Mouse (Mus musculus): ENCODE measurements around the gene Syde2. TPM values are rescaled to one million over a fixed set of nuclear protein-coding genes. Genes with fewer than 3 reads are reported as not detected.
A peak's percentile ranks its signal among the peaks of the same experiment; 100 is the strongest.

Gene Syde2
- total RNA-seq, 2 experiments from 2014 or later, result 18.1 to 21.5 TPM

DNA sequence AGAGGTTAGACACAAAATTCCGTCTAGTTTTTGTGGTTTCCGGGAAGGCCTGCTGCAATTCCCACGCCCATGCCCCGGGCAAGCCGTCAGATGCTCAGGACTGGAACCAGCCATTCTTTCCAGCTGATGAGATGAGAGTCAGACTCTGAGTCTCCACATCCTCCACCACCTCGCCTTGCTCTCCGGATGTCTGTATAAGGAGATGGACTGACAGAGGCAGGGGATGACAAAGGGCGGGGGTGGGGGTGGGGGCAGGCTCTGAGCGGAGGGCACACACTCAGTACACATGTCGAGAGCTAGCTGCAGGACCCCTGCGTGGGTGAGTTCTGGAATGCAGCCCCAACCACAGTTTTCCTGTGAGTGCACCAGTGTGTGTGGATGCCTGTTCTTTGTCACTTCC, 57.3 kb downstream of the Syde2 start:
- DNase-seq (ENCODE audit: low spot score), result peak; percentile 16
- intact Hi-C loops (cut with DNase I), result no loop called here

DNA sequence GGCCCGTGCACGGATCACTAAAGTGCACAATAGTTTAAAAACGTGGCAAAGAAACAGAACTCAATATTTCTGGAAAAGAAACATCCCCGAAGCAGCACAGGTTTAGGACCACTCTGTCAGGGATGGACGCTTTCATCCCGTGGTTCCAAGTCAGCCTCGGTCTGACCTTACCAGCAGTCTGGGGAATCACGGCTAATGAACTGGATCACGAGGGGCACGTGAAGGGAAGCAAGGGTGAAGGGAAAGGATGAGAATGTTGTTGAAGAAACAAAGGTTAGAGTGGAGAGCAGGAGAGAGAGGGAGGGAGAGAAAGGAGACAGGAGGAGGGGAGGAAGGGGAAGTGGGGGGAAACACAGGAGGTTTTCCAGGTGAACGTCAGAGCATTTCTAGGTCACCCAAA, 58.4 kb downstream of the Syde2 start:
- intact Hi-C loops (cut with DNase I), result no loop called here
- no peak for DNase-seq (ENCODE audit: low spot score)

GRCm38 (mm10) chr3:146047704-146048207, 60.1 kb downstream of the Syde2 start:
- intact Hi-C loops (cut with DNase I), result no loop called here
- peak; percentile 19 for DNase-seq (ENCODE audit: low spot score)

DNA sequence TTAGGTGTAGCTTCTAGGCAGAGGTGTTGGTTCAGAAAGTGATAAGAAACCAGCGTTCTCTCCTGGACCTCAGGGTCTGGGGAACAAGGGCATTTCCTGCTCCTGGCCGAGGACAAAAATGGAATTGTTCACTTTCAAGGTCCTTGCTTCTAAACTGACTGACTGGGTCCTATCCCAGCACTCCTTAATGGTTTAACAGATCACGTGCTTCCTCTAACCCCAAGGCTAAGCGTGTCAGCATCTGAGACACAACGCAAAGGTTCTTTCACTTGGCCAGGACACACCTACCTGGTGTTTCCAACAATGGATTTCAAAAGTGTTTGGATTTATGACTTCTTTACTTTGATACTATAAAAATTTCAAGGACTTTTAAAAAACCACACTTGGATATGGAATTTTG, 62.3 kb downstream of the Syde2 start:
- intact Hi-C loops (cut with DNase I), result loop anchor here (5.0 kb wide), 1 partner anchor 98 kb away; no protein-coding TSS in a partner anchor

GRCm38 (mm10) chr3:146051277-146052007, 63.8 kb downstream of the Syde2 start:
- DNase-seq (ENCODE audit: low spot score), result no peak
- intact Hi-C loops (cut with DNase I), result loop anchor here (5.0 kb wide), 1 partner anchor 99 kb away; no protein-coding TSS in a partner anchor

More for the DNA sequence above, 62.3 kb downstream of the Syde2 start:
- no peak for DNase-seq (ENCODE audit: low spot score)

DNA sequence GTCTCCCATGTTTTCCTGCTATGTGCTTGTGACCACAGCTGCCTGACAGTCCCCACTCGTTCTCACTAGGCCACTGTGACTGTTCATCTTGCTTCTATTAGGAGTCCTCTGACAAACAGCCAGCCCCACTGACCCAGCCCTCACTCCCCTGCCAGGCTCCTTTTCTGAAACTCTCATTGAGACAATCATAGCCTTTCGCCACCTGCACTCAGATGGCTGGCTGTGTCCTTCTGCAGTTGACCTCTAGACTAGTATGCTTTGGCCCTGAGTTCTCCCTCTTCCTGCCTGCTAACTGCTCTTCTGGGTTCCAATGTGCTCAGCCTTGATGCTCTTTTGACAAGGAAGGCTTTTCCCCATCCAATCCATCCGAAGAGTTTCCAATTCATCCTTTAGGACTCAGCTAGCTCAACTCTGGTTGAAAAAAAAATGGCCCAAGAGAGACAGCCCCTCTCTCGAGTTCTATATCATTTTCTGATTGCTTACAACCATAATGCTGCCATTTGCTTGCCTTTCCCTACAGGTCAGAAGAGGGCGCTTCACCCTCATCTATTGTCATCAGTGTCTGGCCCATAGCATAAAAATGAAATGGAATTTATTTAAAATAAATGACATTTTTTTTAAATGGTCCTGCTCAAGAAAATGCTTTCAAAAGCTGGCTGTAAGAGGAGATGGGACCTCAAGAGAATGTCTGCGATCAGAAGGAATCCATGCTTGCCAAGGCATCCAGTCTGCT, 65.6 kb downstream of the Syde2 start:
- DNase-seq (ENCODE audit: low spot score), result no peak
- intact Hi-C loops (cut with DNase I), result loop anchor here (5.0 kb wide), 1 partner anchor 101 kb away; no protein-coding TSS in a partner anchor

DNA sequence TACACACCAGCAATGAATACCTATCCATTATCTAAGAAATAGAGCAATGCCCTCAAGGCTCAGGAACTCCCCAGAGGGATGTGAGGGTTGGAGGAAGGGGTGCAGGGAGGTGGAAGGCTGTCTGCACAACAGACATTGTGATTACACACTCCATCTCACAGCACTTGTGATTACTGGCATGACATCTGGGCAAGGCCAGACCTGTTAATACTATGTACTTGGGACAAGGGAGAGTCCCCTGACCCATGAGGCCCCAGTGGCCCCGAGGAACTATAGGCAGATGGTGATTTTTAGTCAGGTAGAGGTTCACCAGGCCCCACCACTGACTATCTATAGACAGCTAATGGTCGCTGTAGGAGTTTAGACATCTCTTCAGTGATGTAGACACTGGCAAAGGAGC, 66.2 kb downstream of the Syde2 start:
- intact Hi-C loops (cut with DNase I), result loop anchor here (5.0 kb wide), 1 partner anchor 102 kb away; no protein-coding TSS in a partner anchor
- DNase-seq (ENCODE audit: low spot score), result no peak

GRCm38 (mm10) chr3:146057131-146057530, 69.5 kb downstream of the Syde2 start:
- intact Hi-C loops (cut with DNase I), result no loop called here
- no peak for DNase-seq (ENCODE audit: low spot score)

- DNase-seq (ENCODE audit: low spot score), result no peak
- intact Hi-C loops (cut with DNase I), result loop anchor here (1.0 kb wide), 1 partner anchor 120 kb away; no protein-coding TSS in a partner anchor
Observed at GRCm38 (mm10) chr3:146058263-146058662, 70.6 kb downstream of the Syde2 start.

- intact Hi-C loops (cut with DNase I), result no loop called here
- no peak for DNase-seq (ENCODE audit: low spot score)
Observed at GRCm38 (mm10) chr3:146059356-146059926, 71.8 kb downstream of the Syde2 start.

GRCm38 (mm10) chr3:146063146-146063545, 75.5 kb downstream of the Syde2 start:
- intact Hi-C loops (cut with DNase I), result no loop called here
- DNase-seq (ENCODE audit: low spot score), result no peak

DNA sequence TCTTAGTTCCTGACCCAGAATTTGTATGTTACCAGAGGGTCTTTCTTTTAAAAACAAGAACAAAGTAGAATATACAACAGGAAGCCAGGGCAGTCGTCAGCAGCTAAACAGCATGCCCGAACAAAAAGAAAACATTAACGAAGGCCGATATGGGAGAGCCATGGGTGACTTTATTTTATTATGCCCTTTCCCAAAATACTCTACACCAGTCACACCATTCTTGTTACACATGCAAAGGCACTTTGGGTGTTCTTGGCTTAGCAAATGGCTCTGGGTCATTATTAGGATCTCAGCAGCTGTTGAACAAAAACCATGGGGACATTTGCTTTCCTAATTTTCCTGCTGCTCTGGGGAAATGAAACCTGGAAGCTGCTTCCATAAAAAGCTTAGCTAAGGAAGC, 81.6 kb downstream of the Syde2 start:
- intact Hi-C loops (cut with DNase I), result no loop called here
- DNase-seq (ENCODE audit: low spot score), result no peak

Other genes with a start within 250 kb of the Syde2 start
- gene Ddah1, start 229.2 kb upstream of the Syde2 start, total RNA-seq (2021), result 1 to 10 TPM; 8.6 to 9.6 TPM
- 10 to 100 TPM; 18.1 to 20.4 TPM for gene Bcl10, start 65.1 kb upstream of the Syde2 start, total RNA-seq (2021)
- 10 to 100 TPM; 16.8 to 18.1 TPM for gene 2410004B18Rik, start 49.9 kb upstream of the Syde2 start, total RNA-seq (2021)
- gene Wdr63, start 120.3 kb downstream of the Syde2 start, total RNA-seq (2021), result not detected
- gene Mcoln3, start 129.6 kb downstream of the Syde2 start, total RNA-seq (2021), result not detected
- under 1 TPM in 1 of 2 experiments, not detected in 1; 0.42 TPM for gene Mcoln2, start 162.0 kb downstream of the Syde2 start, total RNA-seq (2021)
- under 1 TPM; 0.36 to 0.65 TPM for gene Lpar3, start 233.1 kb downstream of the Syde2 start, total RNA-seq (2021)

All from heart, postnatal 25 days (tissue).